Mouse (Mus musculus) heart, adult 9 months (tissue): ENCODE measurements around the gene Hadh.

ENCODE experiments used
- DNase-seq, 2 experiments: peaks; one replicate each; pipeline ENCODE4 v3.0.0; 2022; ENCODE audit warnings: low spot score in 2 of 2

Hadh gene

GRCm38 (mm10) chr3:131271559-131272373 is at the start of gene Hadh:
Gene Hadh, minus strand, starts transcription at chr3:131272101.
- DNase-seq, result peak; percentile 81 to 89

GRCm38 (mm10) chr3:131320184-131320583 is 48.3 kb upstream of the Hadh start:
- DNase-seq, result peak; percentile 46 to 77

GRCm38 (mm10) chr3:131318211-131318610 is 46.3 kb upstream of the Hadh start:
- no peak for DNase-seq

GRCm38 (mm10) chr3:131317126-131317525 is 45.2 kb upstream of the Hadh start:
- DNase-seq, result no peak

GRCm38 (mm10) chr3:131315957-131316510 is 44.1 kb upstream of the Hadh start:
- no peak for DNase-seq

GRCm38 (mm10) chr3:131312340-131312739 is 40.4 kb upstream of the Hadh start:
- DNase-seq, result no peak

- no peak for DNase-seq
Observed at GRCm38 (mm10) chr3:131310572-131310971, 38.7 kb upstream of the Hadh start.

- DNase-seq, result no peak
Observed at GRCm38 (mm10) chr3:131307811-131308210, 35.9 kb upstream of the Hadh start.

- DNase-seq, result no peak
Observed at GRCm38 (mm10) chr3:131306255-131306654, 34.4 kb upstream of the Hadh start.

GRCm38 (mm10) chr3:131303320-131303714 is 31.4 kb upstream of the Hadh start:
- no peak for DNase-seq

GRCm38 (mm10) chr3:131302452-131303319 is 30.8 kb upstream of the Hadh start, which contains the start of gene Cyp2u1:
Gene Cyp2u1, minus strand, starts transcription at chr3:131303227.
- DNase-seq, result peak; percentile 94 to 95

GRCm38 (mm10) chr3:131299908-131300307 is 28.0 kb upstream of the Hadh start:
- peak; percentile 19 to 32 for DNase-seq

GRCm38 (mm10) chr3:131299078-131299477 is 27.2 kb upstream of the Hadh start:
- no peak for DNase-seq

GRCm38 (mm10) chr3:131296893-131297292 is 25.0 kb upstream of the Hadh start:
- no peak for DNase-seq

- DNase-seq, result peak; percentile 36 to 52
Observed at GRCm38 (mm10) chr3:131295513-131296200, 23.8 kb upstream of the Hadh start.

- DNase-seq, result no peak
Observed at GRCm38 (mm10) chr3:131294503-131294902, 22.6 kb upstream of the Hadh start.

- DNase-seq, result no peak
Observed at GRCm38 (mm10) chr3:131292959-131293358, 21.1 kb upstream of the Hadh start.

- no peak for DNase-seq
Observed at GRCm38 (mm10) chr3:131292349-131292748, 20.4 kb upstream of the Hadh start.

- no peak for DNase-seq
Observed at GRCm38 (mm10) chr3:131291890-131292289, 20.0 kb upstream of the Hadh start.

- DNase-seq, result no peak
Observed at GRCm38 (mm10) chr3:131274151-131274550, 2.2 kb upstream of the Hadh start.

GRCm38 (mm10) chr3:131272374-131273100 is 636 bp upstream of the Hadh start:
- no peak for DNase-seq
